Mouse (Mus musculus) activated CD4-positive, CD25-positive, alpha-beta regulatory T cell (primary cell): ENCODE results near the gene Rnf7. TPM values are rescaled to one million over a fixed set of nuclear protein-coding genes. Genes with fewer than 3 reads are reported as not detected.

Source experiments
- polyA plus RNA-seq, 2 experiments: library from polyadenylated mRNA; unstranded; fragments of 100-300 nt; shearing (Covaris generic); gene quantifications; one replicate each; pipeline ENCODE4 v1.2.1; 2017

Gene Rnf7
- 100 to 1,000 TPM in 1 of 2 experiments, 10 to 100 TPM in 1; 86.1 to 118 TPM for polyA plus RNA-seq

DNA sequence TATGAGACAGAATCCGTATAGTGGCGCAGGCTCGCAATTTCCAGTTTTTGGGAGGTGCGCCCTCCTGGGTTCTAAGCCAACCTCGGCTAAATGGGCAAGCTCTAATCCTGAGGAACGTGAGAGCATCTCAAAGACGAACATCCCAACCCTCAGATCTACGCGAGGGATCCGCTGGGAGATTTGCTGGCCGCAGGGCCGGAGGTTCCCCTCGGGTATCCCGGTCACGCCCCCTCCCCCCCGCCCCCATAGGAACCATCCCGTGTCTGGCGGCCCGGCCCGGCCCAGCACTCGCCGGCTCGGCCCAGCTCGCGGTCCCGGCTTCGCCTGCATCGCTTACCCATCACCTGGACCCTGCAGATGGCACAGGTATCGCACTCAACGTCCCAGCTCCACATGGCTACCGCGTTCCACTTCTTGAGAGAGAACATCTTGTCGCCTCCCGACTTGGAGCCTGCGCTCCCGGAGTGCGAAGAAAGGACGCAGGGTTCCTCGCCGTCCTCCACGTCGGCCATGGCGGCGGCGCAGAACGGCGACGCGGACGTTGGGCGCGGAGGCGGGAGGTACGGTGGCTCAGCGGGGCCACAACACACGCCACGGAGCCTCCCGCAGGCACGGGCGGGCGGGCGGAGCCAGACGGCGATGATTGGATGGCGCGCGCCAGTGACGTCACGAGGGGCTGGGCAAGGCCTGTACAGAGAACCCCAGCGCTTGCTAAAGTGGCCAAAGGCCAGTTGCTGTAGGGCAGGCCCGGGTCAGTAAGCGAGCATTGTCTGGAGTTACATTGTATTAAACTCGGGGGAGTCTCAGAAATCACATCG, at the start of gene Rnf7:
TSS of gene Rnf7 (minus strand) at position 605 of the 818 bp plus-strand sequence.

DNA sequence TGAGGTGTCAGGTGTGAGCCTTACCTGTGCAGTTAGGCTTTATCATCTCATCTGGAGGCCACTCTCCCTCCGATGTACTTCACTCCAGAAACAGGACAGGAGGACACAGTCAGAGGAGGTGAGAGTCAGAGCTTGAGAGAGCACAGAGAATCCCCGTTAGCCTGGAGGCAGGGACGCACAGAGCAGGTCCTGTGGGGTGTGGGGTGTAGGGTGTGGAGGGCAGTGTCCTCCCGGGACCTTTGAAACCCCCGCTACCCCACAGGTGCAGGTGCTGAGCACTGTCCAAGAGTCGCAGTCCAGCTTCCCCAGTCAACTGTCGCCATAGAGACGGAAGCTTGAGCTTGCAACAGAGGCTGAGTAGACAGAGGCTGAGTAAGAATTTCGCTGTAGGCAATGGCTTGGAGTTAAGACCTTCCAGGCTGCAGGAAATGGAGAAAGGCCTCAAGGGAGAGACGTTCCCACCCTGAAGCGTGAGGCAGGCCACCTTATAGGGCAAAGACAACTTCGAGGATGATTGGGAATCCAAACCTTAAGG, 46.6 kb upstream of the Rnf7 start, which contains the start of gene Gm28729:
TSS of gene Gm28729 (minus strand) at position 293 of the 535 bp plus-strand sequence.

Other genes starting within 250 kb of the Rnf7 start
- 1,000 to 10,000 TPM in 1 of 2 experiments, 100 to 1,000 TPM in 1; 928 to 1,204 TPM for gene Atp1b3, start 114.2 kb downstream of the Rnf7 start, polyA plus RNA-seq
- gene Gm28729, start 46.6 kb upstream of the Rnf7 start, polyA plus RNA-seq = not detected
- gene Rasa2, start 152.9 kb upstream of the Rnf7 start, polyA plus RNA-seq = 10 to 100 TPM; 37.5 to 62.3 TPM